Mouse (Mus musculus): ENCODE measurements around the gene Fam49a. TPM values are rescaled to one million over a fixed set of nuclear protein-coding genes. Genes with fewer than 3 reads are reported as not detected.
"Not testable (repeated sequence)": the region's sequence is repeated elsewhere in the genome, so short reads cannot be mapped to it uniquely, and the experiment has no call there.

Gene Fam49a
- polyA plus RNA-seq, 2 experiments from 2014 or later, result 39.5 to 44.9 TPM

- ATAC-seq, result no peak
Measured at GRCm38 (mm10) chr12:12314326-12314725, 52.4 kb downstream of the Fam49a start.

- no peak for ATAC-seq
Measured at GRCm38 (mm10) chr12:12315011-12315410, 53.1 kb downstream of the Fam49a start.

- ATAC-seq, result no peak
Measured at GRCm38 (mm10) chr12:12316956-12317355, 55.0 kb downstream of the Fam49a start.

GRCm38 (mm10) chr12:12317606-12318005 lies 55.7 kb downstream of the Fam49a start:
- no peak for ATAC-seq

- peak; percentile 69 for ATAC-seq
Measured at GRCm38 (mm10) chr12:12318140-12318734, 56.3 kb downstream of the Fam49a start.

DNA sequence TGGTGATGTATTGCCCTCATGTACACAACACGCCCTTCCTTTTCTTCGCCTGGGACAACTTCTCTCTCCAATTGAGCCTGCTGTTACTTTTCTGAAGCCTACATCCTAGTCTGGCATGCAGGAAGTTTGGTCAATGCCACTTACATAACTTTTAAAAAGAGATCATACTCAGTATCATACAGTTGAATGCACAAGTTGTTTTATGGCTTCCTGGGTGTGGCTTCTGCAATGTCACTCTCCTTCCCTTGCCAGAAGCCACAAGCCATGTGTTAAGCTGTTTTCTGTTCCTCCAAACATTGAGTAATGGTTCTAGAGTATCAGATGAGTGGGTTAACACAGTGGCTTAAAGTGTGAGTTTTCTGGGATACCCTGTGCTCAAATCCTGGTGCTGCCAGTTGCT lies 58.8 kb downstream of the Fam49a start:
- no peak for ATAC-seq

GRCm38 (mm10) chr12:12321111-12321510 lies 59.2 kb downstream of the Fam49a start:
- ATAC-seq, result no peak

- ATAC-seq, result no peak
Measured at GRCm38 (mm10) chr12:12323084-12323483, 61.1 kb downstream of the Fam49a start.

GRCm38 (mm10) chr12:12323616-12324223 lies 61.8 kb downstream of the Fam49a start:
- ATAC-seq, result peak; percentile 74

DNA sequence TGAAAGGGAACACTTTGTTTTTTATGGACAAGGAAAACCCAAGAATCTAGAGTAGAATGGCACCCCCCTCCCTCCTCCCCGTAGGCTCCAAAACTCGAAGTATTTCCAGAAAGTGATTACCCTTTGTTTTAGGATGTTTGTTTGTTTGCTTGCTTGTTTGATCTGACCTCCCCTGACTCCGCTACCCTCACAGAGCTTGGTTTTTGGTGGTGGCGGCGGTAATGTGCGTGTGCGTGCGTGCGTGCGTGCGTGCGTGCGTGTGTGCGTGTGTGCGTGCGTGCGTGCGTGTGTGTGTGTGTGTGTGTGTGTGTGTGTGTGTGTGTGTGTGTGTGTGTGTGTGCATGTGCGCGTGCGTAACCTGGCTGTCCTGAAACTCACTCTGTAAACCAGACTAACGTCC lies 62.3 kb downstream of the Fam49a start:
- not testable (repeated sequence) for ATAC-seq

DNA sequence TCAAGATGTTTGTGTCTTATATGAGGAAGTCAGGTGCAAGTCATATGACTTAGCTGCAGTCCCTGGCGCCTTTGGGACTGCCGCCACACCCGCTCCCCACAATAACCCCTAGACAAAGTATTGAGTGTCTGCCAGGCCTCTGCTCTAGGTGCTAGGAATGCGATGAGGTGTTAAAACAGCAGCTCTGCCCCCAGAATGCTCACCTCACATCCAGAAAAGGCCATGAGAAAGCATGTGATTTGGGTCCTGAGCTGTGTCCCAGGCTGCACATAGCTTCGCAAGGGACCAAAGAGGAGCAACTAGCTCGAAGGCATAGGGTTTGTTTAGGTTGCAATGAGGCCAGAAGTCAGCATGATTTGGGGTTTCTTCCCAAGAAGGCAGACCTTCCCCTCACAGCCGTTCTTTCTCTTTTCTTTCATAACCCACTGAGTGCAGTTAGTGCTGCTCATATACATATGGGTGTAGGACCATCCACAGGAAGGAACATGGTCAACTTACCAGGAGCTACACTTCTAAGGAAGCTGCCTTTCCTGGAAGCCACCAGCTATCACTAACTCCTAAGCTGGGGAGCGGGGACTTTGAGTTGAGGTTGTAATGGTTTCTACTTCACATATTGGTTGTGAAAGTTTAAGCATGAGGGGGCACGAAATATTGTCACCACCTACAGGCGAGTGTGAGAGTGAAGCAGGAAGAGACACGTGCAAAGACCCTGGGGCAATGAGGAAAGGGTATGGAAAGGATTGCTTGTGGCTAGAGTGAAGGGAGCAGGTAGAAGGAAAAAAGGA lies 71.8 kb downstream of the Fam49a start:
- no peak for ATAC-seq

- ATAC-seq, result no peak
Measured at GRCm38 (mm10) chr12:12334486-12334885, 72.5 kb downstream of the Fam49a start.

DNA sequence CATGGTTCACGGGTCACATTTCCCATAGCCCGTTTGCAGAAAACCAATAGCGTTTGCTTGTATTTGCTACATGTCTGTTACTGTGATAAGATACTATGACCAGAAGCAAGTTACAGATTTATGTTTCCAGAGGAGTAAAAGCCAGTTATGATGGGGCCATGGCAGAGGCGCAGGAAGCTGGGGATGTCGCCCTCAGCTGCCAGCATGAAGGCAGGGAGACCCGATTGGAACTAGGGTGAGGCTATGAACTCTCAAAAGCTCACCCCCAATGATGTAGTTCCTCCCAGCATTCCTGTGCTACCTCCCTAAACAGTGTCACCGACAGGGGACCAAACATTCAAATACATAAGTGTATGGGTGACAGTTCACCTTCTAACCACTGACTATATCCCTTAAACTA lies 73.6 kb downstream of the Fam49a start:
- no peak for ATAC-seq

DNA sequence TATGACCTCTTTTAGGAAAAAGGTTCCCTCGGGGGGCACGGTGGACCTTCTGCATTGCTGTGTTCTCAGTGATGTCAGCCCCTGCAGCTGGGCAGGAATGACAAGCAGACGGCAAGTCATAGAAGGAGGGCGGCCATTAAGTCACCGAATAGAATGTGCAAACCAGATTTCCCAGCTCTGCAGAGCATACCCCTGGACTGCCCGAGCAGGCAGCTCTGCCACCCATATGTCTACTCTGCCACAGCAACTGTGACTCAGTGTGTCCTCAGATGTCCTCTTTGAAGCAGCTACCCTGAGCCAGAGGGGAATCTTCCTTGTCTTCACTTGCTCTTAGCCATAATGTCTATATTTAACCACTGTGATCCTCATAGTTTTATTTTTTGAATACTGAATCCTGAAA lies 75.4 kb downstream of the Fam49a start:
- ATAC-seq, result no peak

- no peak for ATAC-seq
Measured at GRCm38 (mm10) chr12:12343320-12343719, 81.4 kb downstream of the Fam49a start.

- ATAC-seq, result no peak
Measured at GRCm38 (mm10) chr12:12348625-12349024, 86.7 kb downstream of the Fam49a start.

DNA sequence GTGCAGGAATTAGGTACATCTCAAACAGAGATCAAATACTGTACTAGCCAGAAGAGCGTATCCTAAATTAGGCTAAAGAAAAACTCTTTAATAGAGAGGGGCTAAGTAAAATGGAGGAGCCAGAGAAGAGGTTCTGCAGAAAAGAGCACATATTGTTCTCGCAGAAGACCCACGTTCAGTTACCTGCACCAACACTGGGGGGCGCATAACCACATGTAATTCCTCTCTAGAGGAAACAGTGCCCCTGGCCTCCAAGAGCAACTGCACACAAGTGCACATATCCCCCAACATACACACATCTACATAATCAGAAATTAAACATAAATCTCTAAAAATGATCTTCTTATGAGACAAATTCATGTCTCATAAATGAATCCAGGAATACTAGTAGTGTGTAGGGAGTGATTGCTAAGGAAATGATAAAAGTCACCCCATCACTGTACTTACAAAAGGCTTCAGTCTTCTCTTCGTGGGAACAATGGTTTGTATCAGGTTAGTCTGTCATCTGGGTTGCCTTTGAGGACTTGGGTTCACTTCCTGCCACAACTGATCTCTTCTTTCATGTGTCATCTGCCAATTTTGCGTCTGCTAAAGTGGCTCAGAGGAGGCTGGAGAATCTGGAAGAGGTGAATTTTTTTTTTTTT lies 87.8 kb downstream of the Fam49a start:
- ATAC-seq, result peak; percentile 63

DNA sequence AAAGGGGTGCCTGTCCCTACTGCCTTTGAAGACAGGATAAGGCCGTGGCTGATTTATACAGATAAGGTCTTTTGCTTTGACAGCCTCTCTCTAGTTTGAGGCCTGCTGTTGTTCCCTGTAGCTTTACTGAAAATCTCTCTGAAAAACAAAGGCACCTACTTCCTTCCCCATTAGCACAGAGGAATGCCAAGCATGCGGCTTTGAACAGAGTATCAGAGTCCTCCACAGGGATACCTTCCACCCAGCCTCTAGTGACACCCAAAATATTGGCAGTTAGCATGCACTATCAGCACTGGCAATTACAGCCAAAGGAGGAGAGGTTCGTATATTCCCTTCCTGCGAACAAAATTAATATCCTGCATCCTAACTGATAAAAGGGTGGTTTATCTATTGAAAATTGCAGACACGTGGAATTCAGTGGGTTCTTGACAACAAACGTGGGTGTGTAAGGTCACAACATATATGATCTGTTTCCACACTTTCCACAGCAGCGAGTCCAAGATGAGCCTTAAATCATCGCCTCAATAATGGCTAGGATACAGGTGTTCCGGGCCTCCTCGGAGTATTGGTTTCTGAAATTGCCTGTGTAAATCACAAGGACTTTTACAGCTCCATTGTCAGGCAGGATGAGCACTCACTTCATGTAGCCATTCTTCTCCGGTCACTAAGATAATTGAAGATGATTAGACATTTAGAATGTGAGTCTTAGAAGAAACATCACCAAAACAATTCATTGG lies 90.0 kb downstream of the Fam49a start:
- ATAC-seq, result no peak

GRCm38 (mm10) chr12:12354115-12354653 lies 92.2 kb downstream of the Fam49a start:
- ATAC-seq, result no peak

GRCm38 (mm10) chr12:12356048-12356447 lies 94.1 kb downstream of the Fam49a start:
- ATAC-seq, result no peak

DNA sequence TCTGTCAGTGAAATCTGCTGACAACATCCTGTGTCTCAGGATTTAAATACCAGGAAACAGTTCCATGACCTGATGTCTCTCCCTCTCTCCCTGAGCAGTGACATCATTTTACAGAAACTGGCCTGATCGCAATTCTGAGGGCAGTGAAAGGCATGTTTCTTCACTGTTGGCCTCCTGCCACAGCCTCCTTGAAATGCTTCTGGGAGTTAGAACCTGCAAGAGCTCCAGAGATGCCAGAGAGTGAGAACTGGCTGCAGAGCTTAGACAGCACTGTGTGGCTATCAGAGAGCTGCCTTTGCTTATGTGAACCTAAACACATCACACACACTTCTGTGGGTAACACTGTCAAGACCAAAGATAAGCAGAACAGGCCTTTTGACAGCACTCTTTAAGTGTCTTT lies 94.5 kb downstream of the Fam49a start:
- no peak for ATAC-seq

GRCm38 (mm10) chr12:12356946-12357345 lies 95.0 kb downstream of the Fam49a start:
- ATAC-seq, result no peak
